Mouse (Mus musculus) monocyte, adult 5-6 weeks (primary cell): ENCODE results near the gene Ints3. TPM values are rescaled to one million over a fixed set of nuclear protein-coding genes. Genes with fewer than 3 reads are reported as not detected.
A peak's percentile ranks its signal among the peaks of the same experiment; 100 is the strongest.

Experiments
- ATAC-seq: fragments of 153-309, 156-312 bp; replicated peaks from 2 replicates; pipeline ENCODE4 v1.8.0; 2017; ENCODE audit warnings: mild to moderate bottlenecking; ENCODE audit not compliant: low TSS enrichment, insufficient number of reproducible peaks, severe bottlenecking, poor library complexity, low FRiP score
- total RNA-seq: library from RNA; stranded (forward); fragments of 200-1000, 200-491, 200-594 nt; gene quantifications from 3 replicates; pipeline ENCODE4 v1.2.3, GENCODE M21; 2017

The Ints3 gene
- 11.7 to 26.5 TPM (median 12.9 TPM) in 3 replicates for total RNA-seq

DNA sequence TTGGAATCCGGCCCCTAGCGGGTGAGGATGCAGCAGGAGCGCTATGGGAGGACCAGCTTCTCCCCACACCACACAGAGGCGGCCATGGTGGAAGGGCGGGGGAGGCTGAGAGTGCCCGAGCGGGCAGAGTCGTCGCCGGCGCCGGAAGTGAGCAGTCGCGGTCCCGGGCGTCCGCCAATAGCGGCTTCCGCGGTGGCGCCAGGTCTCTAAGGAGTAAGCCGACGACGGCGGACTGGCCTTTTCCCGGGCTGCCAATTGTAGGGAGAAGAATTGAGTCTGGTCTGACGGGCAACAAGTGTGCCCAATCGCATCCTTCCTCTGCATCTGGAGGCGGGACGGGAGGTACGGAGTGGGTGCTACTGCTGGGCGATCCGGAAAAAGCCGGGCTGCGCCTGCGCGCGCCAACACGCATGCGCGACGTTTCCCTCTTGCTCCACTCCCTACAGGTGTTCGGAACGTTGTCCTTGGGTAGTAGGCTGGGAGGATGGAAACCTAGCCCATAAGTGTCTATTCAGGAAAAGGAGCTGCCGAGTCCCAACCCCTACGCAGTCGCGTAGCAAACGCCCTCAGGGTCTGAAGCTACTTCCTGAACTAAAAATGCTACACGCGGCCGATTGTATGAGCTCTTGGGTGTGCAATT lies at the start of gene Ints3:
Gene Ints3 (minus strand): TSS at position 242 of the 640 bp plus-strand sequence.
- ATAC-seq = peak; percentile 99

DNA sequence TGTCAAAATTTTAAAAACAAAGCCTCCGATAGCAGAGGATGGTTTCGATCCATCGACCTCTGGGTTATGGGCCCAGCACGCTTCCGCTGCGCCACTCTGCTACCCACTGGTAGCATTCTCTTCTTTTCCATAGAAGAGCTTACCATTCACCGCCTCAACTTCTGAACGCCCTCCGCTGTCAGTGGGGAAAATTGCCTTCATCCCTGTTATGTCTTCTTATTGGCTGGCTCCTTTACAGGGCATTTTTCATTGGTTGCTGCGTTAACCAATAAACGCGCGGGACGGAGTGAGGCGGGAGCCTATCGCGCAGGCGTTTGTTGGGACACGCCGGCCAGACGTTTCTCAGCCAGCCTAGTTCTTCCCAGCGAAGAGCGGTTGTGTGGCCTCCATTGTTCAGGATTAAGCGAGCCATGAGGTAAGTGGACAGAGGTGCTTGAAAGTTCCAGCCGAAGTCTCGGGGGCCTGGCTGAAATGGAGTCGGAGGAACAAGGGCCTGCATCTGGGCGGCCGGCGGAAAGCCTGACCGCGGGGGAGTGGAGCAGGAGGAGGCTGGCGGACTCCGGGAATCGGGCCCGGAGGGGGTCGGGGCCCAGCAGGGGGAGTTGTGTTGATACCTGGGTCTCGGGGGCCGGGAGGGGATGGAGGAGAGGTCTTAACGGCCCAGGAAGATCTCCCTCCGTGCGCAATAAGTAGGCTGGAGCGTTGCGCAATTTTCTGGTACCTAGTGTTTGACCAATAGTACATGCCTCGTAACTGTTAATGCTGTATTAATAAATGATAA lies 42.6 kb upstream of the Ints3 start, which contains the start of gene Ilf2:
Gene Ilf2 (plus strand): TSS at position 296 of the 781 bp plus-strand sequence.
- ATAC-seq = peak; percentile 97

DNA sequence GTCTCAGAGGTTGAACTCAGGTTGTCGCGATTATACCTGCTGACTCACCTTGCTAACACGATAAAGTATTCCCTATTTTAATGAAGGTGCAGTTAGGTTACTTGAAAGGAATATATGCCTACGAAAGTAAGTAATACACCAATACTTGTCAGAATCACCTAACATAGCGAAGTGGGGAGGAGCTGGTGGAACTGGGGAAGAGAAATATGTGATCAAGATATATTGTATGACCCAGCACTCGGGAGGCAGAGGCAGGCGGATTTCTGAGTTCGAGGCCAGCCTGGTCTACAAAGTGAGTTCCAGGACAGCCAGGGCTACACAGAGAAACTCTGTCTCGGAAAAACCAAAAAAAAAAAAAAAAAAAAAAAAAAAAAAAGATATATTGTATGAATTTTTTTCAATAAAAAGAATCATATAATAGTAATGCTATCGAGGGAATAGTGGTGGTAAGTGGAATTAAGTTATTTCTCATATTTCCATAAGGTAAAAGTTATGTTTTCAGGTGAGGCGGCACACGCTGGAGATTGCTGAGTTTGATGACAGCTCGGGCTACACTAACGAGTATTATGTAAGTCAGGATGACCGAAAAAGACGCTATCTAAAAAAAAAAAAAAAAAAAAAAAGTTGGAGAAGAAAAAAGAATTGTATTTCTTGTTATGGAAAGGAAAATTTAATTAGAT lies 41.9 kb upstream of the Ints3 start:
- ATAC-seq = no peak

- no peak for ATAC-seq
Measured at GRCm38 (mm10) chr3:90472213-90472612, 38.8 kb upstream of the Ints3 start.

DNA sequence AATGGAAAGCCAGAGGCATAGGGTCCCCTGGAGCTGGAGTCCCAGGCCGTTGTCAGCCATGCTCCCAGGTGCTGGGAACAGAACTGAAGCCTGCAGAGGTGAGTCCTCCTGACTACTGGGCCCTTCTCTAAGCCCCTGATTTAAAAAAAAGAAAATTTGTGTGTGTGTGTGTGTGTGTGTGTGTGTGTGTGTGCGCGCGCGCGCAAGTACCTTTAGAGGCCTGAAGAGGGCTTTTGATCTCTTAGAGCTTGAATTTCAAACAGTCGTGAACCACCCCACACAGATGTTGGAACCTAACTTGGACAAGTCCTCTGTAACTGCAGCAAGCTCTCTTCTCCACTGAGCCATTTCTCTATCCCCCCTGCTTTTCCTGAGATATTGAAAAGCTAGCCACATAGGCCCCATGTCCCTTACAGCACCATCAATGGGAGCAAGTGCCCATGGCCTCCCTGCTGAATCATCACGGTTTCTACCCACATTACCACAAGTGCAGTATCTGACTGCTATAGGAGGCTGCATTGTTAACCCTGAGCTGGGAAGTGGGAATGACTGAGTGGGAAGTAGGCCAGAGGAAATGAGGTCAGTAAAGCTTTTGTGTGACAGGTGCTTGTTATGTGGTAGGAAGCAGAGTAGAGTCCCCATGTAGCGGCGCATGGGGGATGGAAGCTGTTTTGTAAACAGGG lies 34.3 kb upstream of the Ints3 start:
- no peak for ATAC-seq

- ATAC-seq = 0 out of 2 replicates have a peak, but pooled peaks have one; percentile 23
Measured at GRCm38 (mm10) chr3:90466311-90466766, 32.9 kb upstream of the Ints3 start.

DNA sequence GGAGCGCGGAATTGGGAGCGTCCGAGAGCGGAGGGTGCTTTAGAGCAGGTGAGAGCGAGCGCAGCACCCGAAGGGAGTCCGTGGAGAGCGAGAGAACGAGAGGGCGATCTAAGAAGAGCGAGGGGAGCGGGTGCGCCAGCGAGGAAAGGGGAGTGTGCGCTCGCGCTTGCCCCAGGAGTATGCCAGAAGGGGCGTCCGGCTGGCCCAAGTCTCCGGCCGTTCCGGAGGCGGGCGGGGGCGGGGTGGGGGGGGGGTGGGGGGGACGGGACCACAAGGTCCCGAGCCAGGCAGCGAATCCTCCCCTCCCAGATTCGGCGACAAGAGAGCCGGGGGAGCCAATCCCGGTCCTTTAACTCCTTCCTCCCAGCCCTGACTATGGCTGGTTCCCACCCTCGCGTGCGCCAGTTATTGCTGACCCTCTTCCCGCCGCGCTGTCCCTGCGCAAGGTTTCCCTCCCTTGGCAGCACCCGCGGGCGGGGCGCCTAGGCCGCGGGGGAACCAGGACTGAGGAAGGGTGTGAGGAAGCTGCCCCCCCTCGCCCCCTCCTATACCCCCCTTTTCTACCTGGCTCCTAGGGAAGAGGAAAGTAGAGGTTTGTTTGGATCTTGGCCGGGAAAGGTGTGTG lies 32.4 kb upstream of the Ints3 start, which contains the start of gene Npr1:
Gene Npr1 (minus strand): TSS at position 181 of the 625 bp plus-strand sequence.
- peak; percentile 19; the same call in 1 of the 2 replicates for ATAC-seq

DNA sequence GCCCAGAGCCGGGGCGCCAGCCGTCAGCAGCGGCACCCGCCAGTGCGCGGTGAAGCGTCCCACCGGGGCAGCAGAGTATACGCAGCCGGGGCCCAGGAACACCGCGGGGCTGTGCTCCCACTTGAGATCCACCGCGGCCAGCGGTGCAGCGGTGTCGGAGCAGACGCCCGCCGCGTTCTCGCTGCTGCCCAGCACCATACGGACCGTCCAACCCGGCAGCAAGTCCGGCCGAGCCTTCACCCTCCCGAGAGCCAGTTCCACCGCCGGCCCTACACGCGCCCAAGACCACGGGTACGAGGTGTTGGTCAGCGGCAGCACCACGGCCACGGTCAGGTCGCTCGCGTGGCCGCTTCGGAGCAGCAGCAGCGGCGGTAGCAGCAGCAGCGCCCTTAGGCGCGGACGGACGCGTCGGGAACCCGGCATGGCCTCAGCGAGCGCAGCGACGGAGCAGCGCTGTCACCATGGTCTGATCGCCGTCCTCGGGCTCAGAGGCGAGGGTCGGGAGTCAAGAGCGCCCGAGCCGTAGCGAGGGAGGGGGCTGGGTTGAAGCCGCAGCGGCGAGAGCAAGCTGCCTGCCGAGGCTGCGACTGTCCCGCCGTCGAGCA lies 31.8 kb upstream of the Ints3 start:
- no peak for ATAC-seq

DNA sequence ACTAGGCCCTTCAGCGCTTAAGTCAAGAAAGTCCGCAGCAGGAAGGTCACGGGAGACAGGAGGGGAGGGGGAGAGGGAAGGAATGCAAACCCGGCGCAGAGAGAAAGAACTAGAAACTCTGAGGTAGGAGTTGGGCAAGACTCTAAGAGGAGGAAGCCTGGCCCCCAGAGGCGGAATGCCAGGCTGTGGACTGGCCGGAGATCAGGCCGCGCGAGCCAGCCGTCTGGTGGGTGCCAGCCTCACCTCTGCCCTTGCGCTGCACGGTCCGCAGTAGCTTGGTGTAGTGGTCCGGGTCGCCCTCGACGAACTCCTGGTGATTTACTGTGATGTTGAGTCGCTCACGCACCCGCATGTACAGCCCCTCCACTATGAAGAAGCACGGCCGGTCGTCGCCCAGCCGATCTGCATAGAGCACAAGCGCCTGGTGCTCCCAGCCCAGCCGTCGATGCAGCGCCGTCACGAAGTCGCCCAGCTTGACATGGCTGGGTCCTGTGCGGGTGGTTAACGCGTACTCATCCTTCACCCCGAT lies 31.2 kb upstream of the Ints3 start:
- no peak for ATAC-seq

- ATAC-seq = no peak
Measured at GRCm38 (mm10) chr3:90462579-90462978, 29.2 kb upstream of the Ints3 start.

GRCm38 (mm10) chr3:90461935-90462334 lies 28.5 kb upstream of the Ints3 start:
- ATAC-seq = no peak

GRCm38 (mm10) chr3:90460315-90460714 lies 26.9 kb upstream of the Ints3 start:
- no peak for ATAC-seq

GRCm38 (mm10) chr3:90459727-90460126 lies 26.3 kb upstream of the Ints3 start:
- no peak for ATAC-seq

GRCm38 (mm10) chr3:90454931-90455330 lies 21.5 kb upstream of the Ints3 start:
- no peak for ATAC-seq

- no peak for ATAC-seq
Measured at GRCm38 (mm10) chr3:90451396-90452095, 18.1 kb upstream of the Ints3 start.

GRCm38 (mm10) chr3:90450874-90451273 lies 17.5 kb upstream of the Ints3 start:
- ATAC-seq = no peak

- ATAC-seq = no peak
Measured at GRCm38 (mm10) chr3:90448626-90449025, 15.2 kb upstream of the Ints3 start.
